Mouse (Mus musculus) c-Kit-negative CD71-positive TER-119-positive erythroid progenitor cells, embryonic 14.5 days (primary cell): Measurements from ENCODE around the gene Gm20765.
"Not testable (repeated sequence)": the region's sequence is repeated elsewhere in the genome, so short reads cannot be mapped to it uniquely, and the experiment has no call there.

Source experiments
- DNase-seq: peaks from one replicate; pipeline ENCODE4 v3.0.0-alpha.2; 2013; ENCODE audit warnings: low read depth, low spot score

Gm20765 gene

DNA sequence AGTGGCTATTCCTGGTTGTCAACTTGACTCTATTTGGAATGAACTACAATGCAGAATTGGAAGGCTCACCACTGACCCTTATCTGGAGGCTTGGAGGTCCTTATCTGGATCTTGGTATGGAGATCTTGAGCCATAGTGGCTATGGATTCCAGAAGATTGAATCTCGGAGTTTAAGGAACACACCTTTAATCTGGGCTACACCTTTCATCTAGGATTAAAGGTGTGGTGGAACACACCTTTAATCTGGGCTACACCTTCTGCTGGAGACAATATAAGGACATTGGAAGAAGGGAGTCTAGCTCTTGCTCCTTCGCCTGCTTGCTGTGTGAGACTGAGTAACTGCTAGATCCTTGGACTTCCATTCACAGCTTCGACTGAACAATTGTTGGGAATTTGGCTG is at the start of gene Gm20765:
TSS of gene Gm20765 (plus strand) at position 301 of the 400 bp plus-strand sequence.
- not testable (repeated sequence) for DNase-seq

DNA sequence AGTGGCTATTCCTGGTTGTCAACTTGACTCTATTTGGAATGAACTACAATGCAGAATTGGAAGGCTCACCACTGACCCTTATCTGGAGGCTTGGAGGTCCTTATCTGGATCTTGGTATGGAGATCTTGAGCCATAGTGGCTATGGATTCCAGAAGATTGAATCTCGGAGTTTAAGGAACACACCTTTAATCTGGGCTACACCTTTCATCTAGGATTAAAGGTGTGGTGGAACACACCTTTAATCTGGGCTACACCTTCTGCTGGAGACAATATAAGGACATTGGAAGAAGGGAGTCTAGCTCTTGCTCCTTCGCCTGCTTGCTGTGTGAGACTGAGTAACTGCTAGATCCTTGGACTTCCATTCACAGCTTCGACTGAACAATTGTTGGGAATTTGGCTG is 42.6 kb upstream of the Gm20765 start, which contains the start of gene Gm21293:
TSS of gene Gm21293 (plus strand) at position 301 of the 400 bp plus-strand sequence.
- not testable (repeated sequence) for DNase-seq

DNA sequence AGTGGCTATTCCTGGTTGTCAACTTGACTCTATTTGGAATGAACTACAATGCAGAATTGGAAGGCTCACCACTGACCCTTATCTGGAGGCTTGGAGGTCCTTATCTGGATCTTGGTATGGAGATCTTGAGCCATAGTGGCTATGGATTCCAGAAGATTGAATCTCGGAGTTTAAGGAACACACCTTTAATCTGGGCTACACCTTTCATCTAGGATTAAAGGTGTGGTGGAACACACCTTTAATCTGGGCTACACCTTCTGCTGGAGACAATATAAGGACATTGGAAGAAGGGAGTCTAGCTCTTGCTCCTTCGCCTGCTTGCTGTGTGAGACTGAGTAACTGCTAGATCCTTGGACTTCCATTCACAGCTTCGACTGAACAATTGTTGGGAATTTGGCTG is 34.1 kb upstream of the Gm20765 start, which contains the start of gene Gm6763:
TSS of gene Gm6763 (plus strand) at position 301 of the 400 bp plus-strand sequence.
- not testable (repeated sequence) for DNase-seq

DNA sequence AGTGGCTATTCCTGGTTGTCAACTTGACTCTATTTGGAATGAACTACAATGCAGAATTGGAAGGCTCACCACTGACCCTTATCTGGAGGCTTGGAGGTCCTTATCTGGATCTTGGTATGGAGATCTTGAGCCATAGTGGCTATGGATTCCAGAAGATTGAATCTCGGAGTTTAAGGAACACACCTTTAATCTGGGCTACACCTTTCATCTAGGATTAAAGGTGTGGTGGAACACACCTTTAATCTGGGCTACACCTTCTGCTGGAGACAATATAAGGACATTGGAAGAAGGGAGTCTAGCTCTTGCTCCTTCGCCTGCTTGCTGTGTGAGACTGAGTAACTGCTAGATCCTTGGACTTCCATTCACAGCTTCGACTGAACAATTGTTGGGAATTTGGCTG is 25.6 kb upstream of the Gm20765 start, which contains the start of gene Gm8764:
TSS of gene Gm8764 (plus strand) at position 301 of the 400 bp plus-strand sequence.
- not testable (repeated sequence) for DNase-seq

DNA sequence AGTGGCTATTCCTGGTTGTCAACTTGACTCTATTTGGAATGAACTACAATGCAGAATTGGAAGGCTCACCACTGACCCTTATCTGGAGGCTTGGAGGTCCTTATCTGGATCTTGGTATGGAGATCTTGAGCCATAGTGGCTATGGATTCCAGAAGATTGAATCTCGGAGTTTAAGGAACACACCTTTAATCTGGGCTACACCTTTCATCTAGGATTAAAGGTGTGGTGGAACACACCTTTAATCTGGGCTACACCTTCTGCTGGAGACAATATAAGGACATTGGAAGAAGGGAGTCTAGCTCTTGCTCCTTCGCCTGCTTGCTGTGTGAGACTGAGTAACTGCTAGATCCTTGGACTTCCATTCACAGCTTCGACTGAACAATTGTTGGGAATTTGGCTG is 17.1 kb upstream of the Gm20765 start, which contains the start of gene Gm21304:
TSS of gene Gm21304 (plus strand) at position 301 of the 400 bp plus-strand sequence.
- DNase-seq = not testable (repeated sequence)

DNA sequence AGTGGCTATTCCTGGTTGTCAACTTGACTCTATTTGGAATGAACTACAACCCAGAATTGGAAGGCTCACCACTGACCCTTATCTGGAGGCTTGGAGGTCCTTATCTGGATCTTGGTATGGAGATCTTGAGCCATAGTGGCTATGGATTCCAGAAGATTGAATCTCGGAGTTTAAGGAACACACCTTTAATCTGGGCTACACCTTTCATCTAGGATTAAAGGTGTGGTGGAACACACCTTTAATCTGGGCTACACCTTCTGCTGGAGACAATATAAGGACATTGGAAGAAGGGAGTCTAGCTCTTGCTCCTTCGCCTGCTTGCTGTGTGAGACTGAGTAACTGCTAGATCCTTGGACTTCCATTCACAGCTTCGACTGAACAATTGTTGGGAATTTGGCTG is 8.6 kb upstream of the Gm20765 start, which contains the start of gene Gm21312:
TSS of gene Gm21312 (plus strand) at position 301 of the 400 bp plus-strand sequence.
- not testable (repeated sequence) for DNase-seq

DNA sequence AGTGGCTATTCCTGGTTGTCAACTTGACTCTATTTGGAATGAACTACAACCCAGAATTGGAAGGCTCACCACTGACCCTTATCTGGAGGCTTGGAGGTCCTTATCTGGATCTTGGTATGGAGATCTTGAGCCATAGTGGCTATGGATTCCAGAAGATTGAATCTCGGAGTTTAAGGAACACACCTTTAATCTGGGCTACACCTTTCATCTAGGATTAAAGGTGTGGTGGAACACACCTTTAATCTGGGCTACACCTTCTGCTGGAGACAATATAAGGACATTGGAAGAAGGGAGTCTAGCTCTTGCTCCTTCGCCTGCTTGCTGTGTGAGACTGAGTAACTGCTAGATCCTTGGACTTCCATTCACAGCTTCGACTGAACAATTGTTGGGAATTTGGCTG is 8.4 kb downstream of the Gm20765 start, which contains the start of gene Gm4340:
TSS of gene Gm4340 (plus strand) at position 301 of the 400 bp plus-strand sequence.
- not testable (repeated sequence) for DNase-seq

DNA sequence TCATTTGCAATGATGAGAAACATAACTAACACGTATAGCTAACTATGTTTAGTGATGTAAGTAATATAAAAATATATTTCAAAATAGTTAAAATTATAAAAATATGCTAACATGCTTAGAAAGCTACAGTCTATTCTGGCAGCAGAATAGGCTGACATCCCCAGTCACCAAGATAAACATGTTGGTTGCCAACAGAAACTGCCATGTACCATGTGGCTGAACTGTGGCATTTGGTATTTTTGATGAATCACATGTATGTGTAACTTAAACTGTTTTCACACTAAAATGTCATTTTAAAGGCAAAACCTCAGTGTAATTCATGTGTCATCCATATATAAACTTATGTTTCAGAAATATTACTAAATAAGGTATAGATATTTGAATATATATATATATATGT is 24.3 kb downstream of the Gm20765 start:
- no peak for DNase-seq

DNA sequence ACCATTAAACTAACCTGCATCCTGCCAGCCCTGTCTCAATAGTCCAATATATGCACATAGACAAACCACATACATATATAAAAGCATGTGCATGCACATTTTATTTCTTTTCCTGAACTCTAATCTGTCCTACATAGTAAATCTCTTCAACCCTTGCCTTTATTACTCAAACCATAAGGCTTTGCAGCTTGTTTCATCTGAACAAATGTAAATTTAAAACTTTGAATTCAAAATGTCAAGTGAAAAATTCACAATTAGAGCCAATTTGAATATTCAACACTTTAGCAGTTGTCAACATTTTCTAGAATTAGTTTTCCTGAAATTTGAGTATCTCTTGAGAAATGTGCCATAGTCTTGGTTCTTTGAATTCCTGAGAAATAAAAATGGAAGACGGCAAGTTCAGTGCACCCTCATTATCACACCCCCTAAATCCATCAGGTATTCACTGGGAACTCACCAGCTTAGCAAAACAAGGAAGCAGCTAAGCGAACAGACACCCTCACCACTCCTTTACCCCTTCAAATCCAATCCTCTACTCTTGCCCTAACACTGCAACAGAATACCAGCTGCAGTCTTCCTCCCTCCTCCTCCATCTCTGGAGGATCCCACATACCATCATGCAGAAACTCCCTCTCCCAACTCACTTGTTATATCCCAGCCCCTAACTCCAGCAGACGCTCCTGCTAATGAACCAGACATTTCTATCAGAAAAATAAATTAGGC is 25.1 kb downstream of the Gm20765 start:
- DNase-seq = no peak

DNA sequence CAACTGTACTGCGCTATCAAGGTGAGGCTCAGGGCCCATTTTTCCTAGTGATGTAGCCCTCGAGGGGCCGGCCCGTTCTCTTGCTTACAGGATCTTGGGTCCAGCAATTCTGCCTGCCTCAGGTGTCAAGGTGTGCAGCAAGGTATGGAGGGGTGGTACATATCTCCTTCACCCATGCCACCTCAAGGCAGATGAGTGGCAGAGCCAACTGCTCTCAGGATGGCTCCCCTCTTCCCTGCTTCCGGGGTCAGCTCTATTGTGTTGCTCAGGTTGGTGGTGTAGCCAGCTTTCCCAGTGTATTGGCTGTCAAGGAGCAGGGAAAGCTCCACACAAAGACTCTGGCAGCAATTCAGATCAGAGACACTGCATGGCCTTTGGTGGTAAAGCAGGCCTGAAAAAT is 29.2 kb downstream of the Gm20765 start:
- no peak for DNase-seq

DNA sequence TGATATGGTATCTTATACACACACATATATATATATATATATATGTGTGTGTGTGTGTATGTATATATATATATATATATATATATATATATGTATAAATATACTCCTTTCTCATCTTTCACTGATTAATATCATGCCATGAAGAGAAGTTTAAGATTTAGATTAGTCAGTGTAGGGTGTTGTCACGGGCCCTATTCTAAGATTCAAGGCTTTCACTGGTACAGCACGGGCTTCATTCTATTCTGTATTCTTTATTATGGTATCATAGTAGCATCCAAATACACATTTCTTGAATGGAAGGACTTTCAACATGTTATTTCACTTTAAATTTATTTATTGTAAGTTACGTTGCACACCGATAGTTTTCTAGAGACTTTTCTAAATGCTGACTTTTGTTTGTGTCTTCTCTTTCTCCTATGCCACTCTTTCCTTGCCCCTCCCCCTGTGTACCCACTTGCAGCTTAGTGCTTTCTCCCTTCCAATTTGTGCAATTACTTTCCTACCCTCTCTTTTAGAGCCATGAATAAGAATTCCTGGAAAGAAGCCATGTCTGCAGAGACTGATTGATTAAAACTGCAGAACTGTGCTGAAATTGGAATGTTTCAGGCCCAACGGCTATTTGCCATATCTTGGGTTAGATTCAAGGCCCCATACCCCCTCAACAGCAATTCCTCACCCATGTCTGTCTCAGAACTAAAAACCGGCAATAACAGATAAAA is 35.1 kb downstream of the Gm20765 start:
- DNase-seq = no peak
